Mouse (Mus musculus) lung, embryonic 16.5 days (tissue): ENCODE measurements at regions not wholly inside any gene's neighbourhood (a gene's known extent, or its start where the extent isn't known, plus 50 kb on each side); places are given as distances from the start of the nearest gene placed in this dataset.

ENCODE experiments used
- ATAC-seq: fragments of 200-750 bp; cut with Nextera tagmentation; 2 replicates; pipeline ENCODE4 v1.8.0; 2017; ENCODE audit warnings: low read depth, mild to moderate bottlenecking, moderate library complexity
- H3K27ac ChIP-seq: fragments of 300-500 bp; sonication (generic); 2 replicates; pipeline ENCODE4 v1.5.1; 2014; ENCODE audit warnings: mild to moderate bottlenecking, control low read depth, low read length
- H3K27me3 ChIP-seq: fragments of 300-500 bp; sonication (generic); 2 replicates; pipeline ENCODE4 v1.6.1; 2014; ENCODE audit warnings: low read depth, low read length, mixed read lengths; ENCODE audit not compliant: control insufficient read depth, insufficient read depth
- H3K36me3 ChIP-seq: fragments of 300-500 bp; sonication (generic); 2 replicates; pipeline ENCODE4 v1.6.1; 2014; ENCODE audit warnings: low read length; ENCODE audit not compliant: control insufficient read depth, insufficient read depth
- H3K4me1 ChIP-seq: fragments of 300-500 bp; sonication (generic); replicated peaks from 2 replicates; pipeline ENCODE4 v1.6.1; 2014; ENCODE audit warnings: low read length, mixed read lengths; ENCODE audit not compliant: control insufficient read depth, insufficient read depth
- H3K4me2 ChIP-seq: fragments of 300-500 bp; sonication (generic); 2 replicates; pipeline ENCODE4 v1.6.1; 2014; ENCODE audit warnings: low read depth, low read length, control low read depth
- H3K4me3 ChIP-seq: fragments of 300-500 bp; sonication (generic); 2 replicates; pipeline ENCODE4 v1.5.1; 2014; ENCODE audit warnings: mild to moderate bottlenecking, low read length, control low read depth
- H3K9ac ChIP-seq: fragments of 300-500 bp; sonication (generic); 2 replicates; pipeline ENCODE4 v1.6.1; 2014; ENCODE audit warnings: low read length, control low read depth
- H3K9me3 ChIP-seq: fragments of 300-500 bp; sonication (generic); 2 replicates; pipeline ENCODE4 v1.6.1; 2016; ENCODE audit warnings: low read length; ENCODE audit not compliant: control insufficient read depth
- WGBS: fragments of 180-500 bp; shearing (Covaris S2); extraction: QIAGEN DNeasy Blood & Tissue Kit; methylation state at CpG from one replicate; pipeline ENCODE4 v1.1.7; 2014; 5-methylcytosine and 5-hydroxymethylcytosine counted together

GRCm38 (mm10) chr11:19761694-19761976 lies 162.5 kb upstream of the Spred2 start:
- Histone ChIP-seq H3K9me3 (no peaks in the 10 kb centered on the region), H3K9ac (no peak overlapping the region), H3K27ac (no peak overlapping the region), H3K36me3 (no peaks in the 10 kb centered on the region), H3K4me1 (0 out of 2 replicates have a peak, but pooled peaks cover 2% of the 10 kb centered on the region), H3K4me2 (no peak overlapping the region), H3K4me3 (no peak overlapping the region), H3K27me3 (no peaks in the 10 kb centered on the region)
- ATAC-seq: peak; percentile 31; the same call in 1 of the 2 replicates
- 34% methylated on average over 4 of the region's 4 CpGs for WGBS

DNA sequence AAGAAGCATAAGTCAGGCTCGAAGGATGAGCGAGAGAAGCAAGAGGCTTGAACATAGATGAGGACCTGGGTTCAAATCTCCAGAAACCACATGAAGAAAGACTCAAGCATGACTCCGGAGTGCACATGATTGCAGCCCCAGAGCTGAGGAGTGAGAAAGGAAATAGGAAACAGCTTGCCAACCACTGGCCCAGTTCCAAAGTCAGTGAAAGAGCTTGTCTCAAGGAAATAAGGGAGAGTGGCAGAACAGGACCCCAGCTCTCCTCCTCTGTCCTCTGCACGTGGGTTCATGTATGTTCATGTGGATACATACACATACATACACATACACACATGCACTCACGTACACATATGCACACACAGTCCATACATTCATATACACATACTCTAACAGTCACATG lies 156.9 kb upstream of the Spred2 start:
- Histone ChIP-seq H3K36me3 (no peaks in the 10 kb centered on the region), H3K4me3 (no peak overlapping the region), H3K4me2 (no peak overlapping the region), H3K9me3 (no peaks in the 10 kb centered on the region), H3K9ac (no peak overlapping the region), H3K27me3 (no peaks in the 10 kb centered on the region), H3K4me1 (no peaks in the 10 kb centered on the region), H3K27ac (no peak overlapping the region)
- WGBS: 80% methylated on average over 5 of the region's 5 CpGs
- no peak for ATAC-seq

GRCm38 (mm10) chr11:19767871-19768270 lies 156.3 kb upstream of the Spred2 start:
- no peaks in the 10 kb centered on the region for H3K4me1 ChIP-seq
- H3K27ac ChIP-seq: no peak overlapping the region
- H3K4me3 ChIP-seq: no peak overlapping the region
- H3K9ac ChIP-seq: no peak overlapping the region
- H3K4me2 ChIP-seq: no peak overlapping the region
- H3K27me3 ChIP-seq: no peaks in the 10 kb centered on the region
- H3K36me3 ChIP-seq: no peaks in the 10 kb centered on the region
- 86% methylated on average over 9 of the region's 9 CpGs for WGBS
- H3K9me3 ChIP-seq: no peaks in the 10 kb centered on the region
- no peak for ATAC-seq

DNA sequence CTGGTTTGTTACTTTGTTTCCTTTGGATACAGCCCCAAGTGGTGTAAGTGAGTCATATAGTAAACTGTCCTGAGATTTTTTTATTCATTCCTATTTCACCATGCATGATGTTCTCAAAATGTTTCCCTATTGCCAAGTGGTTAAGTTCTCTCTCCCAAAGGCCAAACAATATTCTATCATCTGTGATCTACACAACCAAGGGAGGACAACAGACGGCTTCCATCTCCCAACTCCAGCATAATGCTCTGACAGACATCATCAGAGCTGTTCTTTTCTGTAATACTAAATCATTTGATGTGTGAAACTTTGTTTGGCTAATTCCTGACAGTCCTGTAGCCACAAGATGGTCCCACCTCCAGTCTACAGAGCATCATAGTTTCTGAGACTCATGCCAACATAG lies 155.2 kb upstream of the Spred2 start:
- Histone ChIP-seq H3K4me2 (no peak overlapping the region), H3K27me3 (no peaks in the 10 kb centered on the region), H3K27ac (no peak overlapping the region), H3K9me3 (no peaks in the 10 kb centered on the region), H3K36me3 (no peaks in the 10 kb centered on the region), H3K4me1 (no peaks in the 10 kb centered on the region), H3K9ac (no peak overlapping the region), H3K4me3 (no peak overlapping the region)
- 74% methylated on average over 1 of the region's 1 CpGs for WGBS
- ATAC-seq: peak; percentile 45

DNA sequence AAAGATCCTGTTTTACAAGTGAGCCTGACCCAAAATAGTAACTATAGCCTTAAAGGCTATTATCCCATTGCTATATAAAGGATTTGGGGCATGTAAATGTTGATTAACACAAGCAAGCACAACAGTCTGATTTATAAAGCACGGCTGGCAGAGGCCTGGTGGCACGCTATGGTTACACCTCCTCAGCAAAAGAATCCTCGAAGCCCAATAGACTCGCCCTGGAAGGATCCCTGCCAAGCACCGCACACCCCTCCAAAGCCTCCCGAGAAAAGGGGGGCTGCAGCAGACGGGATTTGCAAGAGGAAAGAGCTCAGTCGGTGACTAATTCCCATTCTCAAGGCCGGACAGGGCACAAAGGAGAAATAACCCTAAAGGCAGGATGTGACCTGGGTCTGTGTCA lies 150.2 kb upstream of the Spred2 start:
- Histone ChIP-seq H3K9me3 (no peaks in the 10 kb centered on the region), H3K4me3 (no peak overlapping the region), H3K36me3 (no peaks in the 10 kb centered on the region), H3K27ac (no peak overlapping the region), H3K9ac (no peak overlapping the region), H3K4me1 (peaks cover 12% of the 10 kb centered on the region), H3K4me2 (no peak overlapping the region), H3K27me3 (no peaks in the 10 kb centered on the region)
- 52% methylated on average over 9 of the region's 9 CpGs for WGBS
- ATAC-seq: no peak

- no peak overlapping the region for H3K4me2 ChIP-seq
- no peak for ATAC-seq
- H3K4me3 ChIP-seq: no peak overlapping the region
- H3K9ac ChIP-seq: no peak overlapping the region
- H3K9me3 ChIP-seq: no peaks in the 10 kb centered on the region
- no peak overlapping the region for H3K27ac ChIP-seq
- peaks cover 12% of the 10 kb centered on the region for H3K4me1 ChIP-seq
- no peaks in the 10 kb centered on the region for H3K36me3 ChIP-seq
- WGBS: 70% methylated on average over 4 of the region's 4 CpGs
- H3K27me3 ChIP-seq: no peaks in the 10 kb centered on the region
These were observed 148.4 kb upstream of the Spred2 start for GRCm38 (mm10) chr11:19775741-19776140.

DNA sequence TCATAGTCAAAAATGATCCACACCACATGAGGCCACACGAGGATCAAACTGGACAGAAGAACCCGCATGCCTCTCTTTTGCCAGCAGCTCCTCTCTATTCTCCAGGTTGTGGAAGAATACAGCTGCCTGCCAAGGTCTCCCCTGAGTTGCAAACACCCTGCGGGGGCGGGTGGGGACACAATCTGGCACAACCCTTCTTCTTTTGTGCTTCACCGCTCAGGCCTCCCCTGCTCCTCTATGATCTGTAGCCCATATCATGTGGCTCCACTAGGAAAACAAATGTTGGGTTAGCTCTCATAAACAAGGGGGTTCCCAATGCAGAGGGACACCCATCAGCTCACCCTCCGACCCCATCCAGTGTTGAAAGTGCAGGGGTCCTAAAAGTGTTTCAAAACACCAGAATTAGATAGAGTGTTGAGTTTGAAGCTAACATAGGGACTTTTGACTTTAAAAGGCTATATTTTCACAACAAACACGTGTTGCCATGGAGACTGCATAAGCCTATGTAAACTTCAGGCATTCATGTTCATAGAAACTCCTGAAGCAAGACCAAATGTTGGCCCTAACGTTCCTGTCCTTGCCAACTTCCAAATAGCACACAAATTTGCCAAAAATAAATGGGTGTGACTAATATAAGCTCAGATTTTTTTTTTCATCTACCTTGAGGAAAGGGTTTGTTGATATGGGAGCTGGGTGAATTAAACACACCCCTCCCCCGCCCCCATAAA lies 147.5 kb upstream of the Spred2 start:
- Histone ChIP-seq H3K27ac (peak overlapping the region; percentile 47; the same call in 1 of the 2 replicates), H3K9ac (no peak overlapping the region), H3K4me3 (no peak overlapping the region), H3K4me2 (no peak overlapping the region), H3K27me3 (no peaks in the 10 kb centered on the region), H3K36me3 (no peaks in the 10 kb centered on the region), H3K4me1 (peaks cover 12% of the 10 kb centered on the region), H3K9me3 (no peaks in the 10 kb centered on the region)
- peak; percentile 70 for ATAC-seq
- WGBS: 67% methylated on average over 9 of the region's 9 CpGs

- Histone ChIP-seq H3K4me3 (no peak overlapping the region), H3K36me3 (no peaks in the 10 kb centered on the region), H3K9me3 (no peaks in the 10 kb centered on the region), H3K27ac (no peak overlapping the region), H3K9ac (no peak overlapping the region), H3K27me3 (no peaks in the 10 kb centered on the region), H3K4me2 (no peak overlapping the region), H3K4me1 (peaks cover 12% of the 10 kb centered on the region)
- WGBS: 82% methylated on average over 2 of the region's 2 CpGs
- ATAC-seq: no peak
These were observed 146.0 kb upstream of the Spred2 start for GRCm38 (mm10) chr11:19778191-19778590.

- H3K27ac ChIP-seq: no peak overlapping the region
- no peak overlapping the region for H3K4me3 ChIP-seq
- H3K27me3 ChIP-seq: no peaks in the 10 kb centered on the region
- 69% methylated on average over 14 of the region's 14 CpGs for WGBS
- no peaks in the 10 kb centered on the region; the same call in 1 of the 2 replicates for H3K9me3 ChIP-seq
- no peak overlapping the region for H3K4me2 ChIP-seq
- ATAC-seq: no peak
- no peak overlapping the region for H3K9ac ChIP-seq
- no peaks in the 10 kb centered on the region for H3K4me1 ChIP-seq
- H3K36me3 ChIP-seq: no peaks in the 10 kb centered on the region
These were observed 139.1 kb upstream of the Spred2 start for GRCm38 (mm10) chr11:19785110-19785509.
